Mouse (Mus musculus) T-helper 1 cell (primary cell): ENCODE measurements at regions not wholly inside any gene's neighbourhood (a gene's known extent, or its start where the extent isn't known, plus 50 kb on each side); places are given as distances from the start of the nearest gene placed in this dataset.

Experiments
- in situ Hi-C: fragments of 300-600 bp; cut with MboI, MseI; formaldehyde crosslinking; loops from one replicate; pipeline ENCODE4 v1.15.1; 2025; ENCODE audit warnings: high pct_unique_total_duplicates

DNA sequence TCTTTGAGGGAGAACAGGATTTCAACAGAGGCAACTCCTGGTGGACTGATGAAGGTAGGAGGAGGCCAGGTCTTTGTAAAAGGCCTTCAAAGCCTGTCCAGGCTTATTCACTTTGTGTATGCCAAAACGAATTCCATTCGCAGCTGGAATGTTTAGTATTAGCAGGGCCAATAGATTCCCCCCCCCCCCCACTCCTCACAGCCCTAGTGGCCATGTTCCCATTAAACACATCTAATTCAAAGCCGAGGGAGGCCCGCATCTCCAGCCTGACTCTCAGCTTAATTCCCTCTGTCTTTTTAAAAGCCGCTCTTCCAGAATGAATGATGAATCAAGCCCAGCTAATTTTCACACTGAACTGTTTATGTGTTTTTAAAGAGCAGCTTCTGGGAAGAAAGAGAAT is 205.5 kb downstream of the Etnk1 start:
- in situ Hi-C loops = no loop called here

- in situ Hi-C loops = no loop called here
Measured at GRCm38 (mm10) chr6:143373686-143374273, 206.8 kb downstream of the Etnk1 start.

DNA sequence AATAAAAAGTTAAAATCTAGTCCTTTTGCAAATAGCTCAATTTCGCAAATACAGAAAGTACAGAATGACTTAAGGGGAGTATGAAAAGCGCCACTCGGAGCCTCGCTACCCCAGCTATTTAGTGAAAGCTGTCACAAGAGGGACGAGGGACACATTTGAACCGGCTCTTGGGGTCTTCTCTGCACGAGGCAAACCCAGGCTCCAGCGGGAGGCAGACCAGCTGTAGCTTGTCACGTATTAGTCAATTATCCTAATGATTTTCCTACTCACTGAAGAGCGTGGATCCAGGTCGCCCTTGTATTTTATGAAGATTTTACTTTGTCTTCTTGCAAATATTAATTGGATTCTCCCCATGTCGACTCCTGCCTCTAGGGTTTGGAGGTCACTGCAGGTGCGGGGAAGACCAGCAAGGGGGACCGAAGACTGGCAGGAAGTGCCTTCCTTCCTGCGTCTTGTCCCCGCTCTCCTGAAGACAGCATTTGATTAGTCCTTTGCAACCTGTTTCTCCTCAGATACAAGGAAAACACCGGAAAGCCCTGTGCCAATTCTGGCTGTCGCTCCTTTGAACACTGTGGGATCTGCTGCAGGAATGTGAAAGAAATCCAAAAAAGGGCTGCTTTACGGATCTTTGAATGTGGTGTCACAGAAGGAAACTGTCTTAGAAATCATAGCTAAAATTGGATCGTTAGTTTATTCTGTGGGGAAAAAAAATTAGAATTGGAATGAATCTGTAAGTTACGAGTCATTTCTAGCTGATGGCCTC is 209.1 kb downstream of the Etnk1 start:
- in situ Hi-C loops = no loop called here

DNA sequence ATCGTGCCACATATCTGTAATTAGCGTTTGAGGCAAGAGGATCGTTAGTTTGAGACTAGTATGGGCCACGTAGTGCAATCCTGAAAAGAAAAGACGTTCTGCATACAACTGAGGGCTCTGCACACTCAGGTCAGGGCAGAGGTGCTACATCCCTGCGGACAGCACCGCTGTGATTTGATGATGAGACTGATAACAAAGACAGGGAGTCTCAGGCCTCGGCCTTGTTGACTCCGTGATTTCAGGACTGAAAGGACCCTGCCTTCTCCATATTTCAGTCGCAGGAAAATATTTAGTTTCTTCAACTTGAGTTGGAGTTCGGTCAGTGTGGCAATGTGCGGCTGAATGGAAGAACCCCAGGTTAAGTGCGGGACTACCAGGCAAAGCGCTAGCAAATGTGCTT is 210.1 kb downstream of the Etnk1 start:
- in situ Hi-C loops = no loop called here

- in situ Hi-C loops = no loop called here
Measured at GRCm38 (mm10) chr6:143378126-143378525, 211.1 kb downstream of the Etnk1 start.

DNA sequence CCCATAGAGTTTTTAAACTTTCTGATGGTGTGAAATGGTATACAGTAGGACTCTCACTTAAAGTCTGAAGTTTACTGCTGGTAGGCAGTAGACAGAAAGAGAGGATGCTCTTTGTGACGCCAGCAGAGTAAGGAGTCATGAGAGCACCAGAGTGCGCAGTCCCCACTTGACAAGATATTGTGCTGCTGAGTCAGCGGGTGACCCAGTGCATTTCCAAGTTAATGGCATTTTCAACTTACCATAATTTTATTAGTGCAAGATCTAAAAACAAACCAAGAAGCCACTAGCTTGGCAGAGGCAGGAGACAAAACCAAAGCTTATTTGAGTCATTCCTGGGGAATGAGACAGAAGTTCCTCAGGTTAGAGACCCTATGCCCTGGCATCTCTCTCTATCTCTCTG is 213.5 kb downstream of the Etnk1 start:
- in situ Hi-C loops = no loop called here

DNA sequence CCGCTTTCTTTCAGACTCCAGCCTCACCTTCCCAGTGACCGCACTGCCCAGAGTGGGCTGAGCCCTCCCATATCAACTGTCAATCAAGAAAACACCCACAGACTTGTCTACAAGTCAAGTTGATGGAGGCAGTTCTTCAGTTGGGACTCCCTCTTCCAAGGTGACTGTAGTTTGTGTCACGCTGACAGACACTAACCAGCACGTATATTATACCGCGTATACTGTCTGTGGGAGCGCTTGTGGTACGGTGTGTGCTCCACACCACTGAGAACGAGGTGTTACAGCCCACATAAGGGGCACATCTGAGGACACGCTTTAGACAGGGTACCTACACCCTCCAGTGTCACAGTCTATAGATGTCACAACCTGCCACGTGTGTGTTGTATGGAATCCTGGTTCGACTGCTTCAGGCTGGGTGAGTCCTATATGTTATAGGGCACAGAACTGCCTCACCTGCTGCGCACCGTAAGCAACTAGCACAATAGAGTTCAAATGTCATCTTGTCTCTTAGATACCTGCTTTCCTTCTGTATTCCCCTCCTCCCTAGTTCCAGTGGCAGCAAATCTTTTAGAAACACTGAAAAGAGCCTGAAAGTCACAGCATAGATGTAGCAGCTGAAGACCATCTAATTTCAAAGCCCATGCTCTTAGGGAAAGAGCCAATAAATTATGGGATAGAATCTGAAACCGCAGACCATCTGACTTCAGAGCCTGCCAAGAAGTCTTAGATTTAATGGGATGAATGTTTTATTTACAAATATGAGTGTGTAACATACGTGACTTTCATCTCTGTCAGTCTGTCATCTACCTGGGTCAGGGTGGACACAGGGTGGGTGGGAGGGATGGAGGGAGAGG is 219.8 kb downstream of the Etnk1 start:
- in situ Hi-C loops = no loop called here

GRCm38 (mm10) chr6:143393543-143394207 is 226.7 kb downstream of the Etnk1 start:
- in situ Hi-C loops = no loop called here

GRCm38 (mm10) chr6:143394377-143394776 is 227.4 kb downstream of the Etnk1 start:
- in situ Hi-C loops = no loop called here

DNA sequence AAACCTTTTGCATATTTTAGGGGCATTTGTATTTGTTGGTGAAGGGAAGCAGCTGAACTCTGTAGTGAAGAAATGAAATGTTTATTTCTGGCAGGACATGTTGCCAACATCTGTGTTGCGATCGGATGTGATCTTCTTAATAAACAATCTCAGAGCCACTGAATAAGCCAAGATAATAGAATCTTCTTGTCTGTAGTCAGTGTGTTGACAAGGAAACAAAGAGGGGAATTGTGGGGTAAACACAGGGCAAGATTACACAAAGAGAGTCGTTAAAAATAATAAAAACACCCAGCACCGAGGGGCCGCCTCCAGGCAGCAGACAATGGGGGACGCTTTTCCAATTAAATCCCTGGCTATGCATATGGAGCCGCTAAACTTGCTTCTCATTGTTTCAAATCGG is 234.4 kb downstream of the Etnk1 start:
- in situ Hi-C loops = loop anchor here (25.0 kb wide), 1 partner anchor 1839 kb away; no protein-coding TSS in a partner anchor

GRCm38 (mm10) chr6:143401921-143402320 is 234.9 kb downstream of the Etnk1 start:
- in situ Hi-C loops = loop anchor here (25.0 kb wide), 1 partner anchor 1840 kb away; no protein-coding TSS in a partner anchor

- in situ Hi-C loops = loop anchor here (25.0 kb wide), 1 partner anchor 1840 kb away; no protein-coding TSS in a partner anchor
Measured at GRCm38 (mm10) chr6:143402766-143403165, 235.7 kb downstream of the Etnk1 start.

GRCm38 (mm10) chr6:143404521-143404920 is 237.5 kb downstream of the Etnk1 start:
- in situ Hi-C loops = loop anchor here (25.0 kb wide), 1 partner anchor 1842 kb away; no protein-coding TSS in a partner anchor

DNA sequence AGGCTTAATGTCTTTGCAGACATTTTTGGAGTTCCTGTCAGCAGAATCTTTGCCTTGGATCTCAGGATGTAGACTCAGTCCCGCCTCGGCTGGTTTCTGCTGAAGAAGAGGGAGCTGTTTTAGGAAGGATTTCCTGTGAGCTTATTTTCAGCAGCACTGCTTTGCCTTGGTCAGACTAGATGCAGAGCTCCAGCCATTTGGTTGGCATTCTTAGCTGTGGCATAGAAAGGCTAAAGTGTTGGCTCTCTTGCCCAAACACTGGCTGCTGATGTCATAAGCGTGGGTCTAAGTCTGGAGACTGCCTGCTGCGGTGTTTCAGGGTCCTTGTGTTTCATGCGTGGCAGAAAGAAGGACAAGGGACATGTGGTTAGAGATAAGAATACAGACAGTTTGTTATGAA is 245.0 kb downstream of the Etnk1 start:
- in situ Hi-C loops = loop anchor here (25.0 kb wide), 1 partner anchor 1850 kb away; no protein-coding TSS in a partner anchor

DNA sequence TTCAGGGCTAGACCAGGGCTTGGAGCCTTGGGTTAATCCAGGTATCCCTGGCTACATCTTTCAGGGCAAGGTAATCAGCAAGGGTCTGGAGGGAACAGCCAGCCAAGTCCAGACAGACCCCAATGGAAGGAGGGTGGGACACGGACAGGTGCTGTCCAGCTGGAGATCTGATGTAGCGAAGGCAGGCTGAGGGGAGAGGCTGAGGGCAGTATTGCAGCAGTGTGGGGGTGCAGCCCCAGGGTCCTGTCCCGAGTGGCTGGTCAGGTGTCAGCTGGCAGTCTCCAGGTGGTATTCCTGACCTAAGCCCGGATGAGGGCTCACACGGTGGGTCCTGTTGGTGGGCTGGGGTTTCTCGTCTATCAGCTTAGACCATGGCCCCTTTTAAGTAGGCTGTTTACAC is 245.7 kb downstream of the Etnk1 start:
- in situ Hi-C loops = loop anchor here (25.0 kb wide), 1 partner anchor 1850 kb away; no protein-coding TSS in a partner anchor

DNA sequence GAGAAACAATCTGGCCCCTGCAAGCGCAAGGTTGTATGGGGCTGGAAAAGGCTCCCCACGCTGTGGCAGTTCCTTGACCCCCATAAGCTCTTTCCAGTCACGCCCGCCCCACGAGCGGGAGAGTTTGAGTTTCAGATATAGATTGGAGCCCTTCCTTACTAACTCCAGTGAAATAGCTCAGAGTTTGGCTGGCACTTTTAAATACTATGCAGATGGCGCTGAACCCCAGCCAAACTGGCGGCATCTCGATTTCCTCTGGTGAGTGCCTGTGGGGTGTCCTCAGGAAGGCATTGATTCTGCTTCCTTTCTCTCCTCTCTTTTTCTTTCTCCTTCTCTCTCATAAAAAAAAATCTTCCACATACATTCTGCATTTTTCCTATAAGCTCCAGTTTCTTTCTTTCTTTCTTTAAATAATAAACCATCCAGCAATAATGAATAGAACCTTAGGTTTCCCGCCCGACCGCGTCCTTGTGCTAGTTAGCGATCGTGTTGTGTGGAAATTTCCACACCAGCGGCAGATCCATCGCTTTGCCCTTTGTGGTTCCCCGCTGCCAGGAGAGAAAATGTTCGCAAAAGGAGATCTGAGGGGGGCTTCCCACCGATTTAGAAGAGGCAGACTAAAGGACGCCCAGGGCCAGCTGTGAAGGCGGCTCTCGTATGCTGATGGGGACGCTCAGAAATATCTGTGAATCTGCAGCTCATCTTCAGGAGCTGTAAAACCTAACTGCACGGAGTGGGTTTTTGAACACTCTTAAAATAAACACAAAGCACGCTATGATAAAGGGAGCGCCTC is 247.8 kb downstream of the Etnk1 start:
- in situ Hi-C loops = loop anchor here (25.0 kb wide), 1 partner anchor 1852 kb away; no protein-coding TSS in a partner anchor

DNA sequence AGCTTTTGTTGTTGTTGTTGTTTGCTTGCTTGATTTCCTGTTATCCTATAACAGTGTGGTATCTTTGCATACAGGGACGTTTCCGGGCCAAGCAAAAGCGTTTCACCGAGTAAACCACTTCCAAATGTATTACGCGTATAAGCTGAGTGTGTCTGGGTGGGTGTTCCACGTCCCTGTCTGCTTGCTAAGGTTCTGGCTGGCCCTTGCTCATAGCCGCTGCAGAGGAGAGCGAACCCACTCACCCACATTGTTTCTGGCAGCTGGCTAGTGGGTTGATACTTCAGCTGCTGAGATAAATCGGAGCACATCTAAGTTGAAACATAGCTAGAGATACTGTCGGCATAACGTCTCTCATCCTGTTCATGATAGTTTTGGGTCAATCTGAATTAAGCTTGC is 248.4 kb downstream of the Etnk1 start:
- in situ Hi-C loops = loop anchor here (25.0 kb wide), 1 partner anchor 1853 kb away; no protein-coding TSS in a partner anchor

DNA sequence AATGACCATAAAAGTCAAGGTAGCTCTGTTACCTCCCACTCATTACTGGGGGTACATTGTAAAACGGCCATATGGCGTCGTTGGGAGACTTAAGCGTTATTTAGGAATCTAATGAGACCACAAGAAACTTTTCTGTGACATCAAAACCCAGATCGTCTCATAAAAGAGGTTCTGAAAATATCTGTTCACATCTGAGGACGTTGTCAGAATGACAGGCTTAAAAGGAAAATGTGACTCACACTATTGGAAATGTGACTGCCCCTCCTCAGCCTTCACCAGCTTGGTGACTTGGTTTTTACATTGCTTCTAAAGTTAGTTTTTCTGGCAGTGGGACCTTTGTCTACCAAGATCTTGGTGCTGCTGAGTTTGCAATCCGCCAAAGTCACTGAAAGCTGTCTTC is 252.9 kb downstream of the Etnk1 start:
- in situ Hi-C loops = loop anchor here (25.0 kb wide), 1 partner anchor 1858 kb away; no protein-coding TSS in a partner anchor

DNA sequence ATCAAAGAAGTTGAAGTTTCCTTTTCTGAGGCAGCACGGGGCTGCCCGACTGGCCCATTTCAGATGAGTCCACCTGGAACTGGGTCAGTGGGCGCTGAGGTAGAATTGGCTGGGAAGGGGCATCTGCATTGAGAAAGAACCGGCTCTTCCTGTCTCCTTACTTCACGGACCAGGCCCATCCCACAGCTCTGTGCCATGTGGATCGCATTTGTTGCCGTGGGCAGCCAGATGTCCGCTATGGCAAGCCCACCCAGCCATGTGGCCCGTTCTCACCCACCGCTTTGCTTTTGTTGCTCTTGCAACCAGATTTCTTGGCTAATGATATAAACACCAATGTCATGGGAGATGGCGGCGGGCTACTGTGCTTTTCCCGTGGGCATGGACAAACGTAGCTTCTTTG is 256.0 kb downstream of the Etnk1 start:
- in situ Hi-C loops = loop anchor here (25.0 kb wide), 1 partner anchor 1861 kb away; no protein-coding TSS in a partner anchor

GRCm38 (mm10) chr6:143425182-143425829 is 258.3 kb downstream of the Etnk1 start:
- in situ Hi-C loops = no loop called here
